Mouse (Mus musculus): ENCODE measurements at regions not wholly inside any gene's neighbourhood (a gene's known extent, or its start where the extent isn't known, plus 50 kb on each side); places are given as distances from the start of the nearest gene placed in this dataset.

DNA sequence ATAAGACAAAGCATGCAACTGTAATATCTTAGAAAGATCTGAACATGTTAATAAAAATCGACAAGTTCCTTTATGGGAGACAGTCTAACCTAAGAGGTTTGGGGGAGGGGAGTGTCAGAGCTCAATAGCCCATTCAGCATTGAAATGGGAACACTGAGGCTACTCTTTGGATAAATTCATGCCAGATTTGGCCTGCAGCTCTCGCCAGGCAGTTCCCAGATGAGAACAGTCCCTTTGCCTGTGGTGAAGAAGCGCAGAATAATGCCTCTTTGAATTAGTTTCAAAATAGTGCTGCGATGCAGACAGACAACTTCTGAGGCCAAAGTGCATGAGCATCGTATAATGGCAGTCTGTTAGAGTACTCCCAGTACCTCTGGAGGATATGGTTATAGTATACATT lies 293.6 kb upstream of the Nr2f2 start:
- DNase-seq (ENCODE audit: extremely low spot score in 1 of 2, low spot score in 1 of 2), result no peak

DNA sequence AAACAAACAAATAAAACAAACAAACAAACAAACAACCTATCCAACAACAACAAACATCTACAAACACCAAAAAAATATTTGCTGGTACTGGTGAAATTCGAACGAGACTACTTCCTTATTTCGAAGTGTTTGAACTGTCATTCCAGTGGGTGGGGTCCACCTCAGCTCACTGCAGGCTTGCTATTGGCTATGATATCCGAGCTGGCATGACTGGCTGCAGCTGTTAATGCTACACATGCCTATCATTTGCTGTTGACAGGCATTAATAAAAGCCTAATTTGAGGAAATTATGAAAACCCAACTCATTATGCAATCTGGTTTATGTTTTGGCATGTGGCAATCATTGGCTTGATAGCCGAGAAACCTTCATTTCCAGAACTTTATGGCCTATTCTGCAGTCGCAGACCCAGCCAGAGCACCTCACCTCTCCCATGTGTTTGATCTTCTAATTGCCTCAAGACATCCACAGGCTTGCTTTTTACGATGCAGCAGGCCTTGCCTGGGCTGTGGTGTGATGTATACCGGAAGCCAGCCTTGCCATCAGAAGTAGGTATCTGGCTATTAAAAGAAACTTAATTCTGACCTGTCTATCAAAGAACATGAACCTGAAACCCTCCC lies 283.3 kb upstream of the Nr2f2 start:
- DNase-seq (ENCODE audit: extremely low spot score in 1 of 2, low spot score in 1 of 2), result no peak

DNA sequence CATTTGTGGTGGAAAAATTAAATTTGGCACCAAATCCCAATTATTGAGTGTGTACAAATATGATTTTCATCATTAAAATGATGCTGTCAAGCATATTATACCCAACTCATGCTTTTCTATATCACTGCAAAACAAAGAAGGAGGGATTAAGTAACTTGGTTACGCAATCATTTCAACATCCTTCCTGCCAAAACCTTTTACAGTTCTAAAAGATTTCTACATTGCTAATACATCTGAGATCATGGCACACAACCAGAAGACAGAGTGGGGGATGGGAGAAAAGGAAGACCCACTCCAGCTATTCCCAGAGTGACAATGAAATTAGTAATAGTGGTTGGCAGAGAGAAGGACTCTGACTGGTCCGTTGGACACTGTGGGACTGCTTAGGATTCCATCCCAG lies 280.3 kb upstream of the Nr2f2 start:
- DNase-seq (ENCODE audit: extremely low spot score in 1 of 2, low spot score in 1 of 2), result no peak

DNA sequence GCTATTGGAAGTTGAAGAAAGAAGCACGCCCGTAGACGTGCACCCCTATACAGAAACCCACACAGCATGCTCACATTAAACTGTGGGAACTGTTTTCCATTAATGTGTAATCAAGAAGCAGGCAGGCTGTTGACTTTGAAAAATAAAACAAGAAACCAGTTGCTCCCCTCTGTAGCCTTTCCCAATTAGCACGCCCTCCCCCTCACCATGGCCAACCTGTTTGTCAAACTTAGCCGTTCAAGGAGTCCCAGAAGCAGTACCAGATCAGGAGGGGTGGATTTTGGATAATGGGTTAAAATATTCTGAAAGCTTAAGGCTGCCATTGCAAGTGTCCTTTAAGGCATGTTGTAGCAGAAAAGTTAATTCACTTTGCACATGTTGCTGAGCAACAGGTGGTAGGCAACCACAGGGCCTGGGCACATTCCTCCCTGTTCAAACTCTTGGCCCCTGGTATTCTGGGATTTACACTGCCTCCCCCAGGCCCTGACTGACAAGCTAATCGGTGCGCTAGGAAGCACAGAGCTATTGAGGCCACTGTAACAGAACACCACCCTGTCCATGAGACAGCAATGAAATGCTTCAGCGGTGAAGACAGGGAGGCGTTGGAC lies 277.3 kb upstream of the Nr2f2 start:
- no peak for DNase-seq (ENCODE audit: extremely low spot score in 1 of 2, low spot score in 1 of 2)

DNA sequence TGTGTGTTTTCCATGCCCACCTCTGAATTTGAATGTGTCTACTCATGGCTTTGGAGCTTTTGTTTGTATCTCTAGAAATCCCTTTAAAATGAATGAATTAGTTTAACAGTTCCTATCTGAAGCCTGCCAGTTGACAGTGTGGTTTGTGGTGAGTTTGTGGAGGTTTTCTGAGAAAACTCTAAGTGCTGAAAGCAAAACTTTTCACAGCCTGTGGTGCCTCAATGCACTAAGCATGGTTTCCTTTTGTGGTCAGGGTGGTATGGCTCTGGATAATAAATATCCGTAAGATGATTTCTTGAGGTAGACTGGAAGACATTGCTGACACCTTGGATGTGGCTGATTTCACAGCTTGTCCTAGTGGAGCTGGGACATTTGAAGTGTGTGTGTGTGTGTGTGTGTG lies 276.5 kb upstream of the Nr2f2 start:
- DNase-seq (ENCODE audit: extremely low spot score in 1 of 2, low spot score in 1 of 2), result no peak

DNA sequence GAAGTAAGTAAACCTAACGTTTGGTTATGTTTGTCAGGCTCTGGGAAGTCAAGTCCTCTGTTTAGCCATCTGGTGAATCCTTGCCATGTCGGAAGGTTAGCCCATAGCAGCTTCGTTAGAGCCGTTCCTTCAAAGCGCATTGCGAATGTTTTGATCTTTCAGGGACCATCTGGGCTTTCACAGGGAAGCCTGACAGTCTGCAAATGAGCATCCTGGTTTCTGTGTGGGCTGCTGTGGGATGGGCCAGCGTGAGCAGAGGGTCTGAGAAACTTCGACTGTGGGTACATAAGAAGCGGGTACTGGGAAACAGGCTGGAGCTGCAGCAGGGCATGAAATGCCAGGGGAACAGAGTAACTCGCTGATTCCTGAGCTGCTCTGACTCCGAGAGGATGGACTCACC lies 274.7 kb upstream of the Nr2f2 start:
- DNase-seq (ENCODE audit: extremely low spot score in 1 of 2, low spot score in 1 of 2), result no peak

DNA sequence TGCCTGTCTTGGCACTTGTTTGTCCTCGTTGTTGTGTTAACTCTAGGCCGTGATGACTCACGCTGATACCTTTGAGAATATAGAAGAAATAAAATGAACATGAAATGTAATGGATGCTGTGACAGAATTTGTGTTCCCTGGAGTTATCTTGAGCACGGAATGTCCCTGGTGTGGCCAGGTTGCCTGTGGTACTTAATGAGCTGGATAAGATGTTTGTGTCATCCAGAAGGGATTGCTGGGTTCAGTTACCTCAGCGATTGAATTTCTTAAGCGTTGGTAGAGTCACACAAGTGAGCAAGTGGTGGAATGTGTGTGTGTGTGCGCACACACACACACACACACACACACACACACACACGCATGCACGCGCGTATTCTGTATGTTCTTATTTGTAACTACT lies 274.0 kb upstream of the Nr2f2 start:
- DNase-seq (ENCODE audit: extremely low spot score in 1 of 2, low spot score in 1 of 2), result no peak

DNA sequence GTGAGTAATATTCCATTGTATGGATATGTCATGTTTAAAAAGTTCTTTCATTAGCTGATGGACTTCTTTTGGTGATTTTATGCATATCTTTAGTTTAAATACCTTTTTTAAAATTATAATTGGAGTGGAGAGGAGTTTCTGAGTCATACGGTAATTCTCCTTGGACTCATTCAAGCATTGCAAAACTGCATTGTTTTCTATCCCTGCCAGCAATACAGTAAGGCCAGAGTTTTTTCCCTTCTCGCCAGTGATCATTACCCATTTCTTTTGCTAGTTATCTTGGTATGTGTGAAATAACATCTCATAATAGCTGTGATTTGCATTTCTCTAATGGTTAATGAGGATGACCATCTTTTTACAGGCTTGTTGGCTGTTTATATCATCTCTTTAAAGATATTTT lies 271.6 kb upstream of the Nr2f2 start:
- DNase-seq (ENCODE audit: extremely low spot score in 1 of 2, low spot score in 1 of 2), result no peak

DNA sequence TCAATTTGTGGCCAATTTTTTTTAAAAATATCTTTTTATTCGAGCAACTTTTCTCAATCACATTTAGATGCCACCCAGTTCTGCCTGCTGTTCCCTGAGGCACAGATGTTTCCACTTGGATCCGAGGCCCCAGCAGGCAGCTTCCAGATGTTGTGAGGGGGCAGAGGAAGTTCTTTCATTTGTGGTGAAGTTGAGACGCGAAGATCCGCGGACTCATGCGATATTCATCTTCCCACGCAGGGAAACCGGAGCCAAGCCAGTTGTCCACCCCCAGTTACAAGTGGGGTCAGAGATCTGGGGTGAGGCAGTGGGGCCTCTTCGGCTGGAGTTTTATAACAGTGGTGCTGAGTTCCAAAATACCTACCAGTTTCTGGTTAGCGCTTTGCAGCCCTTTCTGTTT lies 267.5 kb upstream of the Nr2f2 start:
- DNase-seq (ENCODE audit: extremely low spot score in 1 of 2, low spot score in 1 of 2), result no peak

DNA sequence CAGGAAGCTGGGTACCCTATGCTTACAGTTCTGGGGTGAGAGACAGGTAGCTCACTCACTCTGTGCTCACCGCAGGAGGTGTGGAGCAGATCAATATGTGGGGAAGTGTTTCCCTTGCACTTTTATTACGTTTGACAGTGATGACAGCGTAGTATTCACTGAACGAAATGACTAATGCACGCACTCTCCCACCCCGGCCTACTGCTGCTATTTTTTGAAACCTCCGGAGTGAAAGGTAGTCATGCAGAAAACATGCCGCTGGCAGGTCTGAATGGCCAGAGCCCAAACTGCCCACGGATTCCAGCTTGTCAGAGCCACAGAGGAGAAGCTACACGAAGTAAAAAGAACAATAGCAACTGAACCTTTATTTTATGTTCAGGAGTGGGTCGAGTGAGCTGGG lies 267.0 kb upstream of the Nr2f2 start:
- no peak for DNase-seq (ENCODE audit: extremely low spot score in 1 of 2, low spot score in 1 of 2)

DNA sequence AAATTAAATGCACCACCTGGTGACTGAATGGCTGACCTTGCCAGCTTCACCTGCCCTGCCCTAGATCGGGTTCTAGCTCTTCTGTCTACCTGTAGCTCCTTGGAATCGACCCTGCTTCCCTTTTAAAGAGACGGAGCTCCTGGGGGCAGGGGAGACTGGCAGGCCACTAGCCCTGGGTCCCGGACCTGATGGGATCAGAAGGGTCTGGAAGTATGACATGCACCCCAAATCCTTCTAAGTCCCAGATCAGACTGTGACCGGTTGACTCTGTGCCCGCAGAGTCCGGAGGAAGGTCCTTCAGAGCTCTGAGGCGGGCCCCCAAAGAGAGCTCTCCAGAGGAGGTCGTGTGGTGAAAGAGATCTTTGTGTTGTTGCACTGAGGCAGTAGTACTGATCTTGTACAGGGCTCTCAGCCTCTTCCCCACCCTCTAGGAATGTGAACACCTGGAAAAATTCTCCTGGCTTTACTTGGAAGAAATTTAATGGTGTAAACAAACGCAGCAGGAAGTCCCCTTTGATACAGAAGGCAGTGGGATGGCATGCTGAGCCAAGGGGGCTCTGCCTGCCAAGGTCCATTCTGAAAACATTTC lies 259.2 kb upstream of the Nr2f2 start:
- no peak for DNase-seq (ENCODE audit: extremely low spot score in 1 of 2, low spot score in 1 of 2)

DNA sequence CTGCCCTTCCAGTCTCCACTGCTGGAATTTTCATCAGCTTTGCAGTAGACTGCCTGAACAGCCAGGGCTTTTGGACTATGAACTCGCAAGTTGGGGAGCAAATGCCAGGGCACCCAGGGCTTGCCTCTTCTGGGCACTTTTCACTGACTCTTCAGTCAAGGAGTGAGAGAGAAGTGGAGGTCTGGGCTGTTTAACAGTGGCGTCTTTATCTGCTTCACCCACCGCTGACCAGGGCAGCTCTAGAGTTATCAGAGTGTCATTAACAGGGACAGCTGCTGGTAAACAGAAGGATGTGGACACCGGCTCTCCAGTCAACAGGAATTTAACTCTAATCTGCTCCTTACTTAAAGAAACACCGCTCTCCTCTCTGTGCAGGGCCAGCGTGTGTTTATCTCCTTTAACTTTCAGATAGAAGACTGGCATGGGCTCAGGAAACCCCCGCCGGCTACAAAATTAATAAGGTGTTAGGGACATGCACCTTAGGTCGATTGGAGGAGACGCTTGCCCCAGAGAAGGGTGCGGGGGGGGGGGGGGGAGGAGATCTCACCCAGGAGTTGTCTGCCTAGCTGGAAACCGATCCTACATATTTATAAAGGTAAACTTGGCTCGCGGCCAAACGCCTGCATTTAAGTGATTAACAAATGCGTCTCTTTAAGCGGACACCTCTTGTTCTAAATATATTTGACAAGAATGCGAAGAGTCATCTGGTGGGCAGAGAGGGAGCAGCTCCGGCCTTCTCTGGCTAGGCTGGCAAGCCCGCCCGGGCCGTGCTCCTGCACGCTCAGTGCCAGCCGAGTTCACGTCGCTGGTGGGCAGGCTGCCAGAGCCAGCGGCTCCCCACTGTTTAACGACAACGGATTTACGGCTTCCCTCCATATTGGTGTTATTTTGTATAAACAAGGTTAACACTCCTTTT lies 258.4 kb upstream of the Nr2f2 start:
- DNase-seq (ENCODE audit: extremely low spot score in 1 of 2, low spot score in 1 of 2), result no peak

DNA sequence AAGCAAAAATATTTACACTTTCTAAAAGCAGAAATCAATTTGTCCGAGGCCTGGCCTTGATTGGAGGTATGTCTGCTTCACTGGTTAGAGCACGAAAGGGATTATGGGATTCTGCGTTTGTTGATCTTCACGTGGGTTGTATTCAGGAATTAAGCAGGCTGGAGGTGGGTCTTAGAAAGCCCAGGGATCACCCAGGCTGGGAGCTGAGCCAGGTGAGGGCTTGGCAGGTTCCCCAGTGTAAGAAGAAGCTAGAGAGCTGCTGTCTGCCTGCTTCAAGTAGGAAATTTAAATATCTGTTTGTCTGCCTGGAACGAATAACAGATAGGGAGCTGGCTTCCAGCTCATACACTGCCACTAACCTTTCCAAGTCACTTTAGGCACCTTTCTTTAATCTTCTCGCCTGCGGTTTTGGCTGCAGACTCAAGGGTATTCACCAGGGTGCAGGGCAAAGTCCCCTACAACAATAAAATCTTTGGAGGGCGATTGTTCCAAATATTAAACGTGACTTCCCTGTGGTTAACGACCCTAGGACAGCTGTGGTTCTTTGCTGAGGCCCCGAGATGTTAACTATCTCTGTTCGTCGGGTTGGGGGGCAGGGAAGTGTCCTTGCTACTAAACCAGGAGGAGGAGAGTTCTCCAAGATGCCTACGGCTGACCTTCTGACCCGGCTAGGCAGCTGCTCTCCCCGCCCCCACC lies 257.6 kb upstream of the Nr2f2 start:
- DNase-seq (ENCODE audit: extremely low spot score in 1 of 2, low spot score in 1 of 2), result no peak

DNA sequence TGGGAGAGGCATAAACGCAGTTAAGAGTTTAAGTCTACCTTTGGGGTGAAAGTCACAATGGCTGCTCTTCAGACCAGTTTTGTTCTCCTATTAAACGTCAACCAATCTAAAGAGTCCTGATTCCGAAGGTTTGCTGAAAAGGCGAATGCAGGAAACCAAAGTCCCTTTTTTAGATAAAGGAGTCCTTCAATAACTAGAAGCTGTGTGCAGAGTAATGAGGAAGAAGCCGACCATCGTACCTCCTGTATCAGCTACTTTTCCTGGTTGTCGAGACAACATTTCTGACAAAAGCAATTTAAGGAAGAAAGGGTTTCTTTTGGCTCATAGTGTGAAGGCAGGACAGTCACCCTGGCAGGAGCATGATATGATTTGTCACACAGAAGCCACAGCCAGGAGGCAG lies 252.9 kb upstream of the Nr2f2 start:
- DNase-seq (ENCODE audit: extremely low spot score in 1 of 2, low spot score in 1 of 2), result no peak

DNA sequence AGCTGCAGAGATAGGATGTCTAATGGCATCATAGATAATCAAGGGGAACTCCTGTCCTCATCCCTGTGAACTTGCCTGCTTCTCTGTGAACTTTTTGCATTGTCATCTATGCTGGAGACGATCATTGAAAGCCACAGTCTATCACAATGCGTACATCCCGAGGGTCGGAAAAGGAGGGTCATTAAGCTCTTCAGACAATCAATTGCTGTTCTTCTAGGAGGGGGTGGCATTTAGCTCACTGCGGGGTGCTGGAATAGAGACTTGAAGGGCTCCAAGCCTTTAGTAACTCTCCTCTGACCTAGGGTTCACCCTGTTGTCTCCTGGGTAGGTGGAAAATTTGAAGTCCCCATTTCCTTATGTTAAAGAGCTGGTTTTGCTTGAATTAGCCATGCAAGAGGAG lies 251.7 kb upstream of the Nr2f2 start:
- DNase-seq (ENCODE audit: extremely low spot score in 1 of 2, low spot score in 1 of 2), result no peak

DNA sequence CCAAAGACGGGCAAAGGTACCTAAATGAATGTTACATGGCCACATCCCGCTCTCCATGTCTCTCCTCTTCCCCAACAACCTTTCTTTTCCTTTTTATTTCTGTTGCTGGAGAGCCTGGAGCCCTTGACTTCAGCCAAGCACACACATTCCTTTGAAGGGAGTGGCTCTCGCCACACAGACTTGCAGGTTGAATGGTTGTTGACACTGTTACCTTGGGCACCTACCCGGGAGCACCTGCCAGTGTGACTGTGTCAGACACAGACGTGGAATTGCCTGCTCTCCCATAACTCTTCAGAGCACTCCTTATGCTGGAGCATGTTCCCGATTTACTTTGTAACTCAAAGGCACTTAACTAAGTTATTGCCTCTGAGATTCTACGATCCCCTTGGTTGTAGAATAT lies 240.0 kb upstream of the Nr2f2 start:
- DNase-seq (ENCODE audit: extremely low spot score in 1 of 2, low spot score in 1 of 2), result no peak

DNA sequence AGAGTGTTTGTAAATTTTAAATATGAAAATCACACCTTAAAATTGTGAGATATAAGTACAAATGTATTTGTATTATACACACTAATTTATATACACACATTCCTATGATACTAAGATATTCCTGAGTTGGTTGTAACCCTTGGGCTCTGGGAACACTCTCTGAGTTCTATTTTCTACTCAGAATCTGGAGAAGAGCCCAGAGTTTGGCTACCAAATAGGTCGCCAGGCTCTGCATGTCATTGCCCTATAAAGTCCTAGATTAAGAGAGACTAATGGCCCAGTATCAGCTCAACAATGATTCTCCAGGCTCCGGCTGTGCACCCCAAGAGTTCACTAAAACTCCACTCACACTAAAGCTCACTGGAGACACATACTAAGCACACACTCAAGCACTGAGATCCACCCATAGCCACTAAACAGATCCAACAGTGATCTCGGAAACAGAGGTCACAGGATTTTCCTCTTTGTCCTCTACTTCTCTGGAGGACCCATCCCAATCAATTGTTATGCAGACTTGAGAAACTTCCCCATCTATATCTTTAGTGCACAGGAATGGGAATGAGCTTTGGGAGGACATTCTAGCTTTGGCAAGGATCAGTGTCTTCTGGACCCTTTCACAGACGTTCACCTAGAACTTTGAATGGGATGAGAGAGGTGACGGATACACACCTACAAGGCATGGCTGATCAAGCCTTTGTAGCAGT lies 238.1 kb upstream of the Nr2f2 start:
- DNase-seq (ENCODE audit: extremely low spot score in 1 of 2, low spot score in 1 of 2), result no peak

DNA sequence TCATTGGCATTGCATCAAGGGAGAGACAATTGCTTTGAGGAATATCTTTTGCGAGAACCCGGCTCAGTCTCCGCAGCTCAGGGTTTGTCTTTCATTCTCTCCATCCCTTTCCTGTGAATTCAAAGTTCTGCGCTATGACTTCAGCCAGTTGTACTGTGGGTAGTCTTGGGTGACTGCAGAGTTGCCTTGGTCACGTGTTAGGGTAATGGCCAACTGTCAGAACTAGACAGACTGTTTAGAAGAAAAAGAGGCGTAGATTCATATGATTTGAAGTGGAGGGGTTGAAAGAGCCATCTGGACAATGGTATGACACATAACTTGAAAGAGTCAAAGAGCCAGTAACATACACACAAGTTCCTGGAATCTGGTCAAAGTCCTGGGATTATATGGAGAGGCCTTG lies 226.5 kb upstream of the Nr2f2 start:
- no peak for DNase-seq (ENCODE audit: extremely low spot score in 1 of 2, low spot score in 1 of 2)

DNA sequence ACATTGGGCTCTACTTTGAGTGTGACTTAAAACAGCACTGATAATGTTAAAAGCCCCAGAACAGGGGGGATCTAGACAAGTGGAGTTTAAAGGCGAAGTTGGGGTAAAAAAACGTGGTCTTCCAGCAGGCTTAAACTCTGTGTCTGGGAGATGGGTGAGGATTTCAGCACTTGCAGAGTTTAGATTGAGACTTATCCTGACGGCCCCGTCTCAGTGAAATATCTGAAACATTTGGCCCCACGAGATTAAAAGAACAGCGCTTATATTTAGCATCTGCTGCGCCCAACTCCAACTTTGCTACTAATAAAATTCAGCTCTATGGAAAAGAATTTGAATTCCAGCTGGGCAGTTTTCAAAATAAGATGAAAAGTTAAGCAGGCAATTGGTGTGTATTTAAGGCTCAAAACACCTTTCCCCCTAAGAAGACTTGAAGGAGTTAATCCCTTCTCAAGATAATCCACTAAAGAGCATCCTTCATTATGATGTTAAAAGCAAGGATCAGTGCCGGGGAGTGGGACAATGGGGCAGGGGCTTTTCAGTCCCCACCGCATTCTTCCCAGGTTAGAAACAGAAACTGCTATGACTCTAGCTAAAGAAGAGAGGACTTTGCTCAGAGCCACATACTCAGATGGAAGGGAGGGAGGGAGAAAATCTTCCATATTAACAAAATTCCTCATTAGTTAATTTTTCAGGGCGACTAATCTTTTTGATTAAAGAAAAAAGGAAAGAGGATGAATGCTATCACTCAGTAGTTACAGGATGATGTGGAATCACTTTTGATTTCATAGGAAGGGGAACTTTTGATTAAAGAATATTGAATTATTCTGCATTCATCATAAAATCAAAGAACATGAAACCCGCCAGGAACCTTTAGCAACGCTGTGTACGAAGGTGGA lies 225.1 kb upstream of the Nr2f2 start:
- no peak for DNase-seq (ENCODE audit: extremely low spot score in 1 of 2, low spot score in 1 of 2)

All from layer of hippocampus, postnatal 25 days (tissue).